Mouse (Mus musculus): Measurements from ENCODE around the gene Zfp3.

- TF ChIP-seq POLR2A (IDR thresholded peaks at IDR 0.05; ENCODE audit: extremely low read depth, insufficient read depth, low read length) (no peak), CTCF (IDR thresholded peaks at IDR 0.05; ENCODE audit: extremely low read depth, insufficient read depth, low read length) (peak; percentile 47; the same call in 1 of the 2 replicates)
Observed at GRCm38 (mm10) chr11:70815498-70816078, 51.6 kb downstream of the Zfp3 start.

All from cortical plate, adult 2 months (tissue).